Mouse (Mus musculus) limb, embryonic 14.5 days (tissue): ENCODE measurements around the gene Olfr1278. TPM values are rescaled to one million over a fixed set of nuclear protein-coding genes. Genes with fewer than 3 reads are reported as not detected.

ENCODE experiments used
- ATAC-seq: fragments of 200-750 bp; cut with Nextera tagmentation; 2 replicates; pipeline ENCODE4 v1.8.0; 2017; ENCODE audit warnings: low read depth, moderate number of reproducible peaks, moderate TSS enrichment; ENCODE audit not compliant: low FRiP score
- DNase-seq: peaks from one replicate; pipeline ENCODE4 v3.0.0-alpha.2; 2015; ENCODE audit warnings: low spot score
- H3K27ac ChIP-seq: fragments of 300-500 bp; sonication (generic); replicated peaks from 2 replicates; pipeline ENCODE4 v1.5.1; 2014; ENCODE audit warnings: low read depth, mild to moderate bottlenecking, low read length, moderate library complexity, mixed read lengths
- H3K27me3 ChIP-seq: fragments of 300-500 bp; sonication (generic); 2 replicates; pipeline ENCODE4 v1.6.1; 2014; ENCODE audit warnings: low read length, mixed read lengths; ENCODE audit not compliant: control insufficient read depth, insufficient read depth
- H3K36me3 ChIP-seq: fragments of 300-500 bp; sonication (generic); 2 replicates; pipeline ENCODE4 v1.6.1; 2014; ENCODE audit warnings: mild to moderate bottlenecking, low read length, moderate library complexity, mixed read lengths; ENCODE audit not compliant: control insufficient read depth, insufficient read depth
- H3K4me1 ChIP-seq: fragments of 300-500 bp; sonication (generic); 2 replicates; pipeline ENCODE4 v1.6.1; 2014; ENCODE audit warnings: antibody characterized with exemption, low read length, mixed read lengths; ENCODE audit not compliant: control insufficient read depth, insufficient read depth
- H3K4me2 ChIP-seq: fragments of 300-500 bp; sonication (generic); replicated peaks from 2 replicates; pipeline ENCODE4 v1.6.1; 2014; ENCODE audit warnings: low read depth, mild to moderate bottlenecking, low read length, moderate library complexity; ENCODE audit not compliant: severe bottlenecking
- H3K4me3 ChIP-seq: fragments of 300-500 bp; sonication (generic); replicated peaks from 2 replicates; pipeline ENCODE4 v1.5.1; 2014; ENCODE audit warnings: low read length
- H3K9ac ChIP-seq: fragments of 300-500 bp; sonication (generic); 2 replicates; pipeline ENCODE4 v1.6.1; 2014; ENCODE audit warnings: mild to moderate bottlenecking, low read depth, low read length, moderate library complexity; ENCODE audit not compliant: severe bottlenecking
- H3K9me3 ChIP-seq: fragments of 300-500 bp; sonication (generic); 2 replicates; pipeline ENCODE4 v1.6.1; 2016; ENCODE audit warnings: low read length; ENCODE audit not compliant: control insufficient read depth
- POLR2A ChIP-seq: fragments of 200-500 bp; IDR thresholded peaks from 2 replicates; pipeline ENCODE4 v1.8.0; 2012; ENCODE audit warnings: inconsistent platforms, mild to moderate bottlenecking, moderate library complexity, borderline replicate concordance; ENCODE audit not compliant: insufficient read depth, insufficient read length; ENCODE audit errors: extremely low read depth
- WGBS: fragments of 180-500 bp; shearing (Covaris S2); extraction: QIAGEN DNeasy Blood & Tissue Kit; methylation state at CpG from one replicate; pipeline ENCODE4 v1.1.7; 2014; 5-methylcytosine and 5-hydroxymethylcytosine counted together
- polyA plus RNA-seq, 2 experiments: library from polyadenylated mRNA; depleted of rRNA in 1 of 2; stranded (reverse) in 1 of 2; unstranded in 1 of 2; fragments of >200 nt; fragmentation: Nextera tagmentation in 1 of 2; extraction: Ambion mirVana in 1 of 2; gene quantifications; 2 replicates each; pipeline versions ENCODE4 v1.2.1 to v1.2.3; 2012 to 2014

Gene Olfr1278
- polyA plus RNA-seq (2012; rRNA removed), result not detected in 2 replicates
- polyA plus RNA-seq (2014; fragmentation: Nextera tagmentation; extraction: Ambion mirVana), result not detected in 2 replicates

DNA sequence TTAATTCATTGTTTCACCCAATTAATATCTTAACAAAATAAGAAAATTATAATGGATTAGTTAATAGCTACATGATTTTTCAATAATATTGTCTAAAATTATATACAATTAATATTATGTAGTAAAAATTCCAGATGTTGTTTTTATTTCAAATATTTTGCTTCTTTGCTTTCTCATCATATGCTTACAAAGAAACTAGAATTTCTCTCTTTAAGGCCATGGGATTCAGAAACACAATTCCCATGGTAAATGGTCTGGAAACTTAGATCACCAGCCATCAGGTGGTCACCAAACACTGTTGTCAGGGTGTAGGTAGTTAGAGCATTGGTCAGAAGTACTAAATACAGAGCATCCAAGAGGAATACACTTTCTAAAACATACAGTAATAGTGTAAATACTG, at the start of gene Olfr1278:
Olfr1278 (plus strand) TSS at position 301 of the 400 bp plus-strand sequence.
- H3K9me3 ChIP-seq, result no peaks in the 10 kb centered on the region
- no peak for TF ChIP-seq POLR2A
- no peaks in the 10 kb centered on the region for H3K4me1 ChIP-seq
- H3K4me3 ChIP-seq, result no peak within 1 kb of the TSS
- no peak within 1 kb of the TSS for H3K27ac ChIP-seq
- H3K9ac ChIP-seq, result no peak within 1 kb of the TSS
- ATAC-seq, result no peak
- no peaks in the 10 kb centered on the region for H3K36me3 ChIP-seq
- no peak within 1 kb of the TSS for H3K4me2 ChIP-seq
- no peaks in the 10 kb centered on the region for H3K27me3 ChIP-seq
- no peak for DNase-seq

DNA sequence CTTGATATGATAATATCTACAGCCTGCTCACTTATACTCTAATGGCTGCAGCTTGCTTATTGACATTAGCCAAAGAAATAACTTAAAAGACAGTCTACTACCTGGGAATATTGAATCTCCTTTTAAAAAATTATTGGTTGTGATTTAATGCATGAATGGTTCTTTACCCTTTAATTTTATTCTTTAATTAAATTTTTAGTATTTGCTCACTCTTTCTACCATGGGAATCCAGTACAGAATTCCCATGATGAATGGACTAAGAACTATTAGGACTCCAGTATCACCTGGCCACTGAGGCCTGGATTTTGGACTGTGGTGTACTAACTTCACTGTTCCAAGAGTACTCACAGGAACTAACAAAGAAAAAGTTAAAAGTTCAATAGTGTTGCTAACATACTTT, 35.7 kb upstream of the Olfr1278 start, which contains the start of gene Olfr1276:
Olfr1276 (plus strand) TSS at position 301 of the 400 bp plus-strand sequence.
- no peaks in the 10 kb centered on the region for H3K9me3 ChIP-seq
- H3K27me3 ChIP-seq, result no peaks in the 10 kb centered on the region
- no peaks in the 10 kb centered on the region for H3K4me1 ChIP-seq
- H3K27ac ChIP-seq, result no peak within 1 kb of the TSS
- no peak within 1 kb of the TSS for H3K4me2 ChIP-seq
- H3K9ac ChIP-seq, result no peak within 1 kb of the TSS
- DNase-seq, result no peak
- H3K36me3 ChIP-seq, result no peaks in the 10 kb centered on the region
- TF ChIP-seq POLR2A, result no peak
- ATAC-seq, result no peak
- no peak within 1 kb of the TSS for H3K4me3 ChIP-seq

GRCm38 (mm10) chr2:111274006-111274405, 15.9 kb upstream of the Olfr1278 start, which contains the start of gene Olfr1277:
TSS of gene Olfr1277 (minus strand) at chr2:111274106.
- ATAC-seq (no peak), DNase-seq (no peak)
- Histone ChIP-seq H3K27me3 (no peaks in the 10 kb centered on the region), H3K36me3 (no peaks in the 10 kb centered on the region), H3K27ac (no peak within 1 kb of the TSS), H3K9me3 (no peaks in the 10 kb centered on the region), H3K4me1 (no peaks in the 10 kb centered on the region), H3K4me2 (no peak within 1 kb of the TSS), H3K4me3 (no peak within 1 kb of the TSS), H3K9ac (no peak within 1 kb of the TSS)
- 75% methylated on average over 2 of the region's 2 CpGs for WGBS
- no peak for TF ChIP-seq POLR2A

DNA sequence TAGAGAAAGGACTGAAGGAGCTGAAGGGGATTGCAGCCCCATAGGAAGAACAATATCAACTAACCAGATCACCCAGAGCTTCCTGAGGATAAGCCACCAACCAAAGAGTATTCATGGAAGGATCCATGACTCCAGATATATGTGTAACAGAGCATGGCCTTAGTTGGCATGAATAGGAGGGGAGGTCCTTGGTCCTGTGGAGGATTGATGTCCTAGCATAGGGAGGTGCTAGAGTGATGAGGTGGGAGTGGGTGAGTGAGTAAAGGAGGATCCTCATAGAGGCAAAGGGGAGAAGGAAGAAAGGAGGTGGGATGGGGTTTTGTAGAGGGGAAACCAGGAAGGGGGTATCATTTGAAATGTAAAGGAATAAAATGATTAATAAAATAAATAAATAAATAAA, 8.6 kb downstream of the Olfr1278 start:
- ATAC-seq (no peak), DNase-seq (no peak)
- Histone ChIP-seq H3K4me1 (no peaks in the 10 kb centered on the region), H3K4me2 (no peak overlapping the region), H3K27me3 (no peaks in the 10 kb centered on the region), H3K4me3 (no peak overlapping the region), H3K9ac (no peak overlapping the region), H3K36me3 (no peaks in the 10 kb centered on the region), H3K9me3 (no peaks in the 10 kb centered on the region), H3K27ac (no peak overlapping the region)
- no peak for TF ChIP-seq POLR2A

DNA sequence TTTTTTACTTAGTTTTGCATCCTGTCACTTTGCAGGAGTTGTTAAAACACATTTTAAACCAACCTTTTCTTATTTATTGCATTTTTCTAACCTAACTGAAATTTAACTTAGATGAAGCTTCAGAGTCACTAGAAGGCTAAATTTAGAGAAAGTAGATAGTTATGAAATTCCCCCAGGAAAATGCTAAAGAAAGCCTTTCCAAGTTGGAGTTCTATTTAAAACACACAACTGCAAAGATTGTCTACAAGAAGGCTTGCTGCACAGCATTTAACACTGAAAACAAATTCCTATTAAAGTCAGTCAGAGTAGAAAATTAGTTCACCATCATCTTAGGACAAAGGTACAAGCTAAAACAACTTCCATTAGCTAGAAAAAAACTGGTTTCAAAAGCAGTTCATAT, 10.4 kb downstream of the Olfr1278 start, which contains the start of gene Olfr1279:
Olfr1279 (plus strand) TSS at position 262 of the 400 bp plus-strand sequence.
- H3K9me3 ChIP-seq, result no peaks in the 10 kb centered on the region
- H3K27ac ChIP-seq, result no peak within 1 kb of the TSS
- no peak within 1 kb of the TSS for H3K9ac ChIP-seq
- no peak for TF ChIP-seq POLR2A
- DNase-seq (no peak), ATAC-seq (no peak)
- H3K27me3 ChIP-seq, result no peaks in the 10 kb centered on the region
- H3K4me2 ChIP-seq, result no peak within 1 kb of the TSS
- no peaks in the 10 kb centered on the region for H3K4me1 ChIP-seq
- no peak within 1 kb of the TSS for H3K4me3 ChIP-seq
- H3K36me3 ChIP-seq, result no peaks in the 10 kb centered on the region

GRCm38 (mm10) chr2:111313717-111314116, 23.8 kb downstream of the Olfr1278 start, which contains the start of gene Olfr1280:
TSS of gene Olfr1280 (plus strand) at chr2:111314017.
- H3K9ac ChIP-seq, result no peak within 1 kb of the TSS

More at GRCm38 (mm10) chr2:111313717-111314116, 23.8 kb downstream of the Olfr1278 start, which contains the start of gene Olfr1280:
- Histone ChIP-seq H3K27me3 (no peaks in the 10 kb centered on the region), H3K4me2 (no peak within 1 kb of the TSS), H3K4me3 (no peak within 1 kb of the TSS), H3K4me1 (no peaks in the 10 kb centered on the region), H3K27ac (no peak within 1 kb of the TSS), H3K9me3 (no peaks in the 10 kb centered on the region), H3K36me3 (no peaks in the 10 kb centered on the region)
- ATAC-seq, result no peak
- no peak for DNase-seq
- no peak for TF ChIP-seq POLR2A
